In genomic region chr4:155143871-155144502, GRCm38 (mm10) we compare ENCODE assay signal across 7 mouse cellular contexts. TPM values are rescaled to one million over a fixed set of nuclear protein-coding genes. Genes with fewer than 3 reads are reported as not detected.
DNase-seq lines count a peak whose midpoint lies in the region; ATAC-seq and TF ChIP-seq lines count a peak whose summit lies in the region.

No protein-coding gene starts in this region.

- H3K27ac ChIP-seq in embryonic facial prominence, embryonic 15.5 days (replicated peaks): peak overlapping the region; percentile 97
- H3K27ac ChIP-seq in heart, embryonic 10.5 days: peak overlapping the region; percentile 88
- H3K27ac ChIP-seq in liver, adult 2 months (replicated peaks; ENCODE audit: insufficient read depth, low read depth, low read length): peak overlapping the region; percentile 38
- H3K27ac ChIP-seq in neural tube, embryonic 11.5 days (ENCODE audit: low read depth, low read length): peak overlapping the region; percentile 72

- peak overlapping the region; percentile 32 for H3K4me2 ChIP-seq in embryonic facial prominence, embryonic 15.5 days (replicated peaks)
- no peak overlapping the region for H3K4me2 ChIP-seq in neural tube, embryonic 11.5 days (ENCODE audit: low read depth)

- no peaks in the 10 kb centered on the region for H3K9me3 ChIP-seq in embryonic facial prominence, embryonic 15.5 days (replicated peaks)
- no peaks in the 10 kb centered on the region for H3K9me3 ChIP-seq in heart, embryonic 10.5 days
- H3K9me3 ChIP-seq in neural tube, embryonic 11.5 days (ENCODE audit: control insufficient read depth, low read length): no peaks in the 10 kb centered on the region

- no peak overlapping the region for H3K9ac ChIP-seq in embryonic facial prominence, embryonic 15.5 days
- no peak overlapping the region for H3K9ac ChIP-seq in liver, adult 2 months (ENCODE audit: low read depth, low read length)
- H3K9ac ChIP-seq in neural tube, embryonic 11.5 days (ENCODE audit: low read length): peak overlapping the region; percentile 35

- H3K79me2 ChIP-seq in liver, adult 2 months (ENCODE audit: control insufficient read depth, insufficient read depth, low read length): no peaks in the 10 kb centered on the region

- H3K36me3 ChIP-seq in embryonic facial prominence, embryonic 15.5 days: no peaks in the 10 kb centered on the region
- no peaks in the 10 kb centered on the region for H3K36me3 ChIP-seq in heart, embryonic 10.5 days
- no peaks in the 10 kb centered on the region for H3K36me3 ChIP-seq in liver, adult 2 months (ENCODE audit: control insufficient read depth, insufficient read depth, low read length)
- H3K36me3 ChIP-seq in neural tube, embryonic 11.5 days (ENCODE audit: control insufficient read depth, insufficient read depth, low read length): no peaks in the 10 kb centered on the region

- peaks cover 67% of the 10 kb centered on the region for H3K4me1 ChIP-seq in embryonic facial prominence, embryonic 15.5 days
- H3K4me1 ChIP-seq in heart, embryonic 10.5 days: peaks cover 62% of the 10 kb centered on the region
- H3K4me1 ChIP-seq in liver, adult 2 months (ENCODE audit: control insufficient read depth, insufficient read depth, low read length): peaks cover 6% of the 10 kb centered on the region
- H3K4me1 ChIP-seq in neural tube, embryonic 11.5 days (ENCODE audit: control insufficient read depth, insufficient read depth, low read length): peaks cover 15% of the 10 kb centered on the region

- WGBS in embryonic facial prominence, embryonic 15.5 days: 22% methylated on average over 12 of the region's 12 CpGs
- 45% methylated on average over 12 of the region's 12 CpGs for WGBS in heart, embryonic 10.5 days
- 88% methylated on average over 12 of the region's 12 CpGs for WGBS in liver, adult 2 months
- 40% methylated on average over 12 of the region's 12 CpGs for WGBS in neural tube, embryonic 11.5 days

- no peak for TF ChIP-seq CTCF in liver, adult 2 months (IDR thresholded peaks at IDR 0.05; ENCODE audit: low read depth, low read length)

- ATAC-seq in embryonic facial prominence, embryonic 15.5 days (ENCODE audit: insufficient number of reproducible peaks, low FRiP score, low TSS enrichment, low read depth): peak; percentile 90
- ATAC-seq in neural tube, embryonic 11.5 days (ENCODE audit: insufficient read depth, low FRiP score, low TSS enrichment): peak; percentile 56
- no peak for ATAC-seq in monocyte, adult 5-6 weeks (replicated peaks; ENCODE audit: insufficient number of reproducible peaks, low FRiP score, low TSS enrichment, poor library complexity, severe bottlenecking)

- no peaks in the 10 kb centered on the region for H3K27me3 ChIP-seq in embryonic facial prominence, embryonic 15.5 days
- H3K27me3 ChIP-seq in heart, embryonic 10.5 days (ENCODE audit: insufficient read depth, poor library complexity, severe bottlenecking): 0 out of 2 replicates have a peak, but pooled peaks cover 2% of the 10 kb centered on the region
- no peaks in the 10 kb centered on the region for H3K27me3 ChIP-seq in liver, adult 2 months (ENCODE audit: control insufficient read depth, insufficient read depth, low read length)
- no peaks in the 10 kb centered on the region for H3K27me3 ChIP-seq in neural tube, embryonic 11.5 days (ENCODE audit: control insufficient read depth, insufficient read depth, low read length)

- no peak for TF ChIP-seq POLR2A in liver, adult 2 months (IDR thresholded peaks at IDR 0.05; ENCODE audit: extremely low read depth, insufficient read depth, low read length)

- DNase-seq in brain, adult 2 months (ENCODE audit: low read depth, low spot score): peak; percentile 66
- DNase-seq in heart, embryonic 10.5 days (ENCODE audit: low spot score): peak; percentile 86
- DNase-seq in kidney, adult 8-10 months: peak; percentile 63 to 69
- DNase-seq in liver, adult 2 months (ENCODE audit: extremely low read depth, low read depth, low spot score): no peak
- peak; percentile 66 for DNase-seq in neural tube, embryonic 11.5 days (ENCODE audit: low spot score)

- no peak overlapping the region for H3K4me3 ChIP-seq in embryonic facial prominence, embryonic 15.5 days (replicated peaks)
- H3K4me3 ChIP-seq in heart, embryonic 10.5 days: no peak overlapping the region
- no peak overlapping the region for H3K4me3 ChIP-seq in liver, adult 2 months (ENCODE audit: insufficient read depth, low read depth, low read length)
- no peak overlapping the region for H3K4me3 ChIP-seq in neural tube, embryonic 11.5 days (ENCODE audit: low read depth, low read length)

RNA-seq across cellular contexts. Expression of gene Morn1, which starts 57.6 kb away (rescaled TPM):
- polyA plus RNA-seq in embryonic facial prominence, embryonic 15.5 days (2015; fragmentation: Nextera tagmentation; extraction: Ambion mirVana): 7.7 and 8.7 TPM in 2 replicates
- 3.6 and 4.6 TPM in 2 replicates for polyA plus RNA-seq in heart, embryonic 10.5 days (2016; fragmentation: Nextera tagmentation; extraction: Ambion mirVana)
- 2.5 and 4.2 TPM in 2 replicates for total RNA-seq in liver, adult 2 months (2014; rRNA removed)
- polyA plus RNA-seq in liver, adult 2 months (2012; rRNA removed): 3.0 and 3.6 TPM in 2 replicates
- 3.9 and 5.3 TPM in 2 replicates for polyA plus RNA-seq in neural tube, embryonic 11.5 days (2014; fragmentation: Nextera tagmentation; extraction: Ambion mirVana)
- 0.97 TPM in 1 of 3 replicates, not detected in the others for total RNA-seq in monocyte, adult 5-6 weeks (2017)

RNA-seq across cellular contexts. Expression of gene Rer1, which starts 57.8 kb away (rescaled TPM):
- 157 and 164 TPM in 2 replicates for polyA plus RNA-seq in embryonic facial prominence, embryonic 15.5 days (2015; fragmentation: Nextera tagmentation; extraction: Ambion mirVana)
- polyA plus RNA-seq in heart, embryonic 10.5 days (2016; fragmentation: Nextera tagmentation; extraction: Ambion mirVana): 144 and 165 TPM in 2 replicates
- total RNA-seq in liver, adult 2 months (2014; rRNA removed): 128 and 135 TPM in 2 replicates
- 84.3 and 92.1 TPM in 2 replicates for polyA plus RNA-seq in liver, adult 2 months (2012; rRNA removed)
- 143 and 145 TPM in 2 replicates for polyA plus RNA-seq in neural tube, embryonic 11.5 days (2014; fragmentation: Nextera tagmentation; extraction: Ambion mirVana)
- 111 to 130 TPM (median 118 TPM) in 3 replicates for total RNA-seq in monocyte, adult 5-6 weeks (2017)

Comparison
In these comparisons a context has a peak if more than half of its experiments do, and no peak if none do; other contexts are left out.
1. H3K27ac ChIP-seq: peak in every context shown above with its lines; median percentile 97 in embryonic facial prominence, embryonic 15.5 days; 88 in heart, embryonic 10.5 days; 72 in neural tube, embryonic 11.5 days; 38 in liver, adult 2 months.